ENCODE assay signal across 22 mouse cellular contexts in genomic region chr3:40691566-40691965, GRCm38 (mm10). TPM values are rescaled to one million over a fixed set of nuclear protein-coding genes. Genes with fewer than 3 reads are reported as not detected.
A peak's percentile ranks its signal among the peaks of the same experiment; 100 is the strongest.
DNase-seq lines count a peak whose midpoint lies in the region; ATAC-seq and TF ChIP-seq lines count a peak whose summit lies in the region.
"Had no signal": no experiment of that assay in that cellular context is flagged by ENCODE, and none has a peak within 500 bp of the region (broad histone marks: within the 10 kb centered on the region; RNA-seq: fewer than 3 reads in every experiment).

No protein-coding gene starts in this region.

- intact Hi-C loops in heart, postnatal 14 days (cut with DNase I), result no loop called here

- H3K36me3 ChIP-seq in midbrain, embryonic 13.5 days, result peaks cover 6% of the 10 kb centered on the region; the same call in 1 of the 2 replicates
- 0 out of 2 replicates have a peak, but pooled peaks cover 3% of the 10 kb centered on the region for H3K36me3 ChIP-seq in midbrain, embryonic 16.5 days (ENCODE audit: control insufficient read depth, insufficient read depth, low read length)
- no peaks in the 10 kb centered on the region; the same call in 1 of the 2 replicates for H3K36me3 ChIP-seq in kidney, adult 2 months (ENCODE audit: control insufficient read depth, insufficient read depth, low read length)
- H3K36me3 ChIP-seq: intestine, embryonic 15.5 days had no signal

- no peak overlapping the region for H3K9ac ChIP-seq in midbrain, embryonic 13.5 days (replicated peaks)
- H3K9ac ChIP-seq in midbrain, embryonic 16.5 days (ENCODE audit: low read depth, low read length), result no peak overlapping the region
- H3K9ac ChIP-seq: heart, embryonic 13.5 days; hindbrain, embryonic 14.5 days; intestine, embryonic 15.5 days; midbrain, embryonic 12.5 days had no signal

- peak overlapping the region; percentile 51; the same call in 1 of the 2 replicates for H3K27ac ChIP-seq in midbrain, embryonic 13.5 days
- H3K27ac ChIP-seq in midbrain, embryonic 16.5 days (ENCODE audit: low read length), result no peak overlapping the region
- H3K27ac ChIP-seq in kidney, adult 2 months (ENCODE audit: insufficient read depth, low read depth, low read length), result no peak overlapping the region
- H3K27ac ChIP-seq: heart, adult 2 months; heart, embryonic 13.5 days; hindbrain, embryonic 14.5 days; intestine, embryonic 15.5 days; midbrain, embryonic 12.5 days had no signal

- no peaks in the 10 kb centered on the region for H3K9me3 ChIP-seq in midbrain, embryonic 13.5 days
- H3K9me3 ChIP-seq in midbrain, embryonic 16.5 days (replicated peaks; ENCODE audit: control insufficient read depth, low read length, poor library complexity, severe bottlenecking), result no peaks in the 10 kb centered on the region
- H3K9me3 ChIP-seq: heart, embryonic 13.5 days; intestine, embryonic 15.5 days; midbrain, embryonic 12.5 days had no signal

- no peak overlapping the region for H3K4me2 ChIP-seq in midbrain, embryonic 13.5 days (replicated peaks)
- H3K4me2 ChIP-seq in midbrain, embryonic 16.5 days (ENCODE audit: low read length), result no peak overlapping the region
- H3K4me2 ChIP-seq: heart, embryonic 13.5 days; hindbrain, embryonic 14.5 days; intestine, embryonic 15.5 days; midbrain, embryonic 12.5 days had no signal

- no peaks in the 10 kb centered on the region for H3K27me3 ChIP-seq in midbrain, embryonic 13.5 days
- H3K27me3 ChIP-seq in midbrain, embryonic 16.5 days (ENCODE audit: control insufficient read depth, insufficient read depth, low read depth, low read length), result no peaks in the 10 kb centered on the region
- no peaks in the 10 kb centered on the region for H3K27me3 ChIP-seq in kidney, adult 2 months (replicated peaks; ENCODE audit: control insufficient read depth, insufficient read depth, low read length)
- H3K27me3 ChIP-seq: heart, embryonic 13.5 days; intestine, embryonic 15.5 days; midbrain, embryonic 12.5 days had no signal

- H3K4me3 ChIP-seq in midbrain, embryonic 13.5 days (replicated peaks), result no peak overlapping the region
- no peak overlapping the region for H3K4me3 ChIP-seq in midbrain, embryonic 16.5 days (ENCODE audit: low read depth, low read length)
- H3K4me3 ChIP-seq in kidney, adult 2 months (ENCODE audit: insufficient read depth, low read depth, low read length), result no peak overlapping the region
- H3K4me3 ChIP-seq: heart, adult 2 months; heart, embryonic 13.5 days; intestine, embryonic 15.5 days; midbrain, embryonic 12.5 days had no signal

- 73% methylated on average over 6 of the region's 6 CpGs for WGBS in midbrain, embryonic 13.5 days
- WGBS in midbrain, embryonic 16.5 days, result 64% methylated on average over 6 of the region's 6 CpGs
- 93% methylated on average over 6 of the region's 6 CpGs for WGBS in kidney, adult 2 months

- no peak for ATAC-seq in midbrain, embryonic 13.5 days
- no peak for ATAC-seq in midbrain, embryonic 16.5 days
- ATAC-seq: forebrain, embryonic 14.5 days; intestine, embryonic 15.5 days; lung, postnatal 0 days had no signal

- no peak for TF ChIP-seq POLR2A in kidney, adult 2 months (IDR thresholded peaks at IDR 0.05; ENCODE audit: low read depth, low read length)

- H3K4me1 ChIP-seq in midbrain, embryonic 13.5 days (replicated peaks), result peaks cover 18% of the 10 kb centered on the region
- peaks cover 6% of the 10 kb centered on the region for H3K4me1 ChIP-seq in midbrain, embryonic 16.5 days (ENCODE audit: control insufficient read depth, insufficient read depth, low read length)
- no peaks in the 10 kb centered on the region for H3K4me1 ChIP-seq in kidney, adult 2 months (ENCODE audit: control insufficient read depth, insufficient read depth, low read length)

- no peak for TF ChIP-seq CTCF in kidney, adult 2 months (conservative IDR thresholded peaks at IDR 0.05; ENCODE audit: insufficient read depth, insufficient read length, low read depth, low read length)

- DNase-seq in heart, adult 11 months, result peak; percentile 73
- DNase-seq in heart, postnatal 14 days, result no peak
- peak; percentile 63 to 72 for DNase-seq in cerebellum, postnatal 14 days
- DNase-seq in kidney, adult 2 months, result no peak
- DNase-seq in thymus, postnatal 0 days (ENCODE audit: low spot score), result no peak
- DNase-seq: adrenal gland, postnatal 14 days; gastrocnemius, postnatal 10 days; heart, adult 2 months; kidney, adult 9 months; kidney, postnatal 14 days; thymus, postnatal 4 days had no signal

RNA-seq across cellular contexts. Expression of gene Slc25a31, which starts 17.1 kb away (rescaled TPM):
- total RNA-seq in heart, postnatal 14 days (2021), result under 1 TPM in 1 of 2 experiments, not detected in 1; 0.39 TPM
- 0.34 and 0.48 TPM in 2 replicates for polyA plus RNA-seq in midbrain, embryonic 13.5 days (2015; fragmentation: Nextera tagmentation; extraction: Ambion mirVana)
- 0.28 and 0.29 TPM in 2 replicates for polyA plus RNA-seq in midbrain, embryonic 16.5 days (2015; fragmentation: Nextera tagmentation; extraction: Ambion mirVana)
- 0.08 TPM in 1 of 2 replicates, not detected in the other for polyA plus RNA-seq in kidney, adult 2 months (2012; rRNA removed)
- polyA plus RNA-seq in thymus, postnatal 0 days (2015; fragmentation: Nextera tagmentation; extraction: Ambion mirVana), result 0.10 and 0.15 TPM in 2 replicates
- total RNA-seq: adrenal gland, postnatal 14 days; gastrocnemius, postnatal 10 days; layer of hippocampus, adult 18-20 months; liver, adult 2 months had no signal
- polyA plus RNA-seq: liver, embryonic 16.5 days had no signal

RNA-seq across cellular contexts. Expression of gene Hspa4l, which starts 52.7 kb away (rescaled TPM):
- 10 to 100 TPM; 34.7 to 40.4 TPM for total RNA-seq in heart, postnatal 14 days (2021)
- 55.6 and 60.1 TPM in 2 replicates for polyA plus RNA-seq in midbrain, embryonic 13.5 days (2015; fragmentation: Nextera tagmentation; extraction: Ambion mirVana)
- 51.8 and 55.0 TPM in 2 replicates for polyA plus RNA-seq in midbrain, embryonic 16.5 days (2015; fragmentation: Nextera tagmentation; extraction: Ambion mirVana)
- 6.5 and 8.1 TPM in 2 replicates for polyA plus RNA-seq in kidney, adult 2 months (2012; rRNA removed)
- 22.8 and 25.9 TPM in 2 replicates for polyA plus RNA-seq in thymus, postnatal 0 days (2015; fragmentation: Nextera tagmentation; extraction: Ambion mirVana)

Comparison
In these comparisons a context has a peak if more than half of its experiments do, and no peak if none do; other contexts are left out.
1. DNase-seq: peak in heart, adult 11 months (single experiment) and cerebellum, postnatal 14 days (2 of 2); none in heart, postnatal 14 days (0 of 2), kidney, adult 2 months (single experiment) and thymus, postnatal 0 days (single experiment).